Mouse (Mus musculus) gastrocnemius, postnatal 14 days (tissue): ENCODE results near the gene Sdhaf2. TPM values are rescaled to one million over a fixed set of nuclear protein-coding genes. Genes with fewer than 3 reads are reported as not detected.

ENCODE experiments used
- total RNA-seq, 2 experiments: library from RNA; stranded (reverse); gene quantifications; 2 replicates each; pipeline ENCODE4 v1.2.3; 2021

Sdhaf2 gene
- total RNA-seq, 2 experiments from 2014 or later = 38.5 to 46.6 TPM

Other genes starting within 250 kb of the Sdhaf2 start
- gene Dagla, start 221.3 kb downstream of the Sdhaf2 start, total RNA-seq = 1 to 10 TPM; 6.3 to 7.3 TPM
- gene Syt7, start 137.1 kb downstream of the Sdhaf2 start, total RNA-seq = 1 to 10 TPM; 2.5 to 2.7 TPM
- gene Lrrc10b, start 68.7 kb downstream of the Sdhaf2 start, total RNA-seq = under 1 TPM; 0.35 to 0.49 TPM
- gene Ppp1r32, start 43.2 kb downstream of the Sdhaf2 start, total RNA-seq = under 1 TPM; 0.38 to 0.57 TPM
- 10 to 100 TPM; 17.0 to 21.0 TPM for gene Cpsf7, start 876 bp downstream of the Sdhaf2 start, total RNA-seq
- gene Tmem216, start 30.1 kb upstream of the Sdhaf2 start, total RNA-seq = 1 to 10 TPM; 1.3 to 1.8 TPM
- 1 to 10 TPM; 3.8 to 4.1 TPM for gene Cyb561a3, start 51.0 kb upstream of the Sdhaf2 start, total RNA-seq
- 1 to 10 TPM; 1.3 to 2.0 TPM for gene Tmem138, start 51.2 kb upstream of the Sdhaf2 start, total RNA-seq
- 100 to 1,000 TPM; 143 to 164 TPM for gene Ddb1, start 79.2 kb upstream of the Sdhaf2 start, total RNA-seq
- 1 to 10 TPM; 6.4 to 7.2 TPM for gene Tkfc, start 79.5 kb upstream of the Sdhaf2 start, total RNA-seq
- gene Vwce, start 108.1 kb upstream of the Sdhaf2 start, total RNA-seq = under 1 TPM; 0.04 to 0.10 TPM
- not detected for gene Pga5, start 151.9 kb upstream of the Sdhaf2 start, total RNA-seq
- 10 to 100 TPM; 15.2 to 22.0 TPM for gene Vps37c, start 162.6 kb upstream of the Sdhaf2 start, total RNA-seq
- not detected for gene Cd5, start 212.9 kb upstream of the Sdhaf2 start, total RNA-seq